19 mouse cellular contexts compared by ENCODE assay signal in genomic region chr1:156859156-156859555, GRCm38 (mm10). TPM values are rescaled to one million over a fixed set of nuclear protein-coding genes. Genes with fewer than 3 reads are reported as not detected.
DNase-seq lines count a peak whose midpoint lies in the region; ATAC-seq lines count a peak whose summit lies in the region.
"Had no signal": no experiment of that assay in that cellular context is flagged by ENCODE, and none has a peak within 500 bp of the region (broad histone marks: within the 10 kb centered on the region; RNA-seq: fewer than 3 reads in every experiment).

No protein-coding gene starts in this region.

- peak; percentile 60 for DNase-seq in A20 (ENCODE audit: low read depth, low spot score)
- DNase-seq in MEL-GATA-1-ER (ENCODE audit: extremely low read depth, low read depth): peak; percentile 68
- no peak for DNase-seq in ovary, postnatal 10 days (ENCODE audit: low spot score)
- DNase-seq in thymus, postnatal 0 days (ENCODE audit: low spot score): no peak
- DNase-seq: adrenal gland, adult 2 months; adrenal gland, postnatal 10 days; adrenal gland, postnatal 25 days; cerebellum, adult 11 months; cerebellum, adult 18-20 months; cerebellum, adult 8-10 months; cerebellum, adult 9-11 months; cerebellum, postnatal 14 days; cerebellum, postnatal 36 days had no signal

- ATAC-seq in granulocyte monocyte progenitor cell, adult 5-6 weeks (replicated peaks; ENCODE audit: poor library complexity, severe bottlenecking): peak; percentile 61
- 0 out of 2 replicates have a peak, but pooled peaks have one; percentile 14 for ATAC-seq in megakaryocyte progenitor cell, adult 5-6 weeks (replicated peaks; ENCODE audit: poor library complexity)
- no peak for ATAC-seq in inflammation-experienced regulatory T-cells, adult 6 months
- ATAC-seq: forebrain, embryonic 14.5 days; forebrain, embryonic 16.5 days had no signal

RNA-seq across cellular contexts. Expression of gene Angptl1, which starts 20.8 kb away (rescaled TPM):
- not detected in 2 replicates for total RNA-seq in granulocyte monocyte progenitor cell, adult 5-6 weeks (2014; fragmentation: Nextera tagmentation)
- total RNA-seq in granulocyte monocyte progenitor cell, adult 5-6 weeks (2017): not detected in 2 replicates
- 0.07 TPM in 1 of 2 replicates, not detected in the other for total RNA-seq in megakaryocyte progenitor cell, adult 5-6 weeks (2015)
- total RNA-seq in megakaryocyte progenitor cell, adult 5-6 weeks (2017): not detected in 2 replicates
- 0.86 and 1.1 TPM in 2 replicates for polyA plus RNA-seq in thymus, postnatal 0 days (2015; fragmentation: Nextera tagmentation; extraction: Ambion mirVana)
- 1 to 10 TPM in 2 of 3 experiments, under 1 TPM in 1; 0.50 to 1.9 (median 1.6) TPM for polyA plus RNA-seq in inflammation-experienced regulatory T-cells, adult 6 months (2017; shearing (Covaris generic))
- polyA plus RNA-seq: erythroblast, embryonic 14.5 days had no signal

Comparison
In these comparisons a context has a peak if more than half of its experiments do, and no peak if none do; other contexts are left out.
1. DNase-seq: peak in A20 (single experiment) and MEL-GATA-1-ER (single experiment); none in ovary, postnatal 10 days (single experiment) and thymus, postnatal 0 days (single experiment).